Mouse (Mus musculus) thymus, postnatal 14 days (tissue): ENCODE measurements at regions not wholly inside any gene's neighbourhood (a gene's known extent, or its start where the extent isn't known, plus 50 kb on each side); places are given as distances from the start of the nearest gene placed in this dataset.

Source experiments
- DNase-seq: peaks from one replicate; pipeline ENCODE4 v3.0.0; 2021

DNA sequence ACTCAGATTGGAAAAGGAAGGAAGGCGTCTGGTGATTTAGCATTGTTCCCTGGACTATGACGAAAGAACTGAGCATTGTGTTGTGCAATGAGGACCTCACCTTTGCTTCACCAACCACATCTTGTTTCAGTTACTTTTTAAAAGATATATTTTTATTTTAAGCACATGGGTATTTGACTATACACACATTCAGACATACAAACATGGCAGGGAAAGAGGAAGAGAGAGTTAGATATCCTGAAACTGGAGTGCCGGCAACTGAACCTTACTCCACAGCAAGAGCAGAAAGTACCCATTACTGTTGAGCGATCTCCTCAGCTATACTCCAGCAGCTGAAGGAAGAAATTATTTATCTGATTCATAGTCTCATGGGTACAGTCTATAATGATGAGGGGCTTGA lies 287.7 kb downstream of the Rps29 start:
- DNase-seq: no peak

DNA sequence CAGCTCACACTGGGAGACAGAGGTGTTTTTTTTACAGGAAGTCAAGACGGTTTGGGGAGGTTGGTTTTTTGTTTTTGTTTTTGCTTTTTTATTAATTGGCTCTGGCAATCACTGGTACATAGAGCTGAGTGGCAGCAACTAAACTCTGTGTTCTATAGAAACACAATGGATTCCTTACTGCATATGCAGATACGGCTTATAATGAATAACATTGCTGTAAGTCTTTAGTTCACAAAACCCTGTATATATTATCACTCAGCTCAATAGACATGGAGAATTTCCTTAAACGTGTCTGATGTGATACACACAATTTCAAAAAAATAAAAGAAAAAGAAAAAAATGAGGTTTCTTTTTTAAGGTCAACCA lies 296.0 kb downstream of the Rps29 start:
- DNase-seq: no peak

- no peak for DNase-seq
These were observed 296.5 kb downstream of the Rps29 start for GRCm38 (mm10) chr12:68862313-68862990.

GRCm38 (mm10) chr12:68860332-68860731 lies 298.7 kb downstream of the Rps29 start:
- no peak for DNase-seq

GRCm38 (mm10) chr12:68849616-68850140 lies 309.3 kb downstream of the Rps29 start:
- no peak for DNase-seq

GRCm38 (mm10) chr12:68840815-68841214 lies 318.2 kb downstream of the Rps29 start:
- no peak for DNase-seq

DNA sequence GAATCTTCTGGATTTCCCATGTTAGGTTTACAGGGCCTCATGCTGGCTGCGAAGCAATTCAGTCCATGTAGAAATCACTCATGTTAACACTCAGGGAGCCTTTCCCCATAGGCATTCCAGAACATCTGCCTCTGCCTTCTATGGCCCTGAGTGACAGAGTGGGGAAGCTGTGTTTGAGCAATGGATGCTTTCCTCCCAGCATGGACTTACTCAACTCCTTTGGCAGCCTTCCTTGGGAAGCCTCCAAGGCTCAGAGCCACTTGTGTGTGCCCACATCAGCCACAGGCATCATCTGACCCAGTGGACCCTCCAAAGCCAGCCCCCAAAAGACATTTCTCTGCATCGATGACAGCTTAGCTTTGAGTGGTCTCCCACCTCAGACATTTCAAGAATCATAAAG lies 318.8 kb downstream of the Rps29 start:
- DNase-seq: no peak

DNA sequence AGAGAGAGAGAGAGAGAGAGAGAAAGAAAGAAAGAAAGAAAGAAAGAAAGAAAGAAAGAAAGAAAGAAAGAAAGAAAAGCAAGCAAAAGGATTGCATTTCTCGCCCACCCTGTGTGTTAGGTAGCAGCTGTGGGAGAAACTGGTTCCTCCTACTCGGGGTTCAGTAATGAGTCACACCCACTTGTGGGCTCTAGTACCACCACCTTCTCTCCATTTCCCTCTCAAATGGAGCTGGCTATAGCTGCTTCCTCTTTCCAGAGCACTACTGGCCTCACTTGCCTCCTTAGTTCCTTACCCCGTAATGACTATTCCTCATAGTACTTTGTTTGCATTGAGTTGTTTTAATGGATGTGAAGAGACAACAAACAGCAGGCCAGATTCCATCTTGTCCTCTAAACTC lies 323.0 kb downstream of the Rps29 start:
- no peak for DNase-seq

DNA sequence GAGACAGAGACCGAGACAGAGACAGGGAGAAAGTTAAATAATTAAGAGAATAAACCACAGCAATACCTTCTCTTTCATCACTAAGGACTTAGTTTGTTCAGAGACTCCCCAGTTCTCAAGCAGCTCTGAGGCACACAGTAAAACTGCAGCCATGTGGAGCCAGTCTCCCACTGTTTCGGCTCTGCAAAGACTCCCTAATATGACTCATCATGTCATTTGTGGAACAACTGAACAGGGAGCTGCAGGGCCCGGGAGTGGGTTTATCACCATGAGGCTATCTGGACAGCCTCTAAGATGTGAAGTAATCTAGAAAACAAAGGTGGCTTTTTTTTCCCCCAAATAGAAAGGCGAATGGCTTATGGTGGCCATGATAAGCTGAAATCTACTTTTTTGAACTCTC lies 325.1 kb downstream of the Rps29 start:
- DNase-seq: no peak

GRCm38 (mm10) chr12:68829404-68829803 lies 329.6 kb downstream of the Rps29 start:
- DNase-seq: no peak

GRCm38 (mm10) chr12:68827549-68828249 lies 331.3 kb downstream of the Rps29 start:
- DNase-seq: no peak

DNA sequence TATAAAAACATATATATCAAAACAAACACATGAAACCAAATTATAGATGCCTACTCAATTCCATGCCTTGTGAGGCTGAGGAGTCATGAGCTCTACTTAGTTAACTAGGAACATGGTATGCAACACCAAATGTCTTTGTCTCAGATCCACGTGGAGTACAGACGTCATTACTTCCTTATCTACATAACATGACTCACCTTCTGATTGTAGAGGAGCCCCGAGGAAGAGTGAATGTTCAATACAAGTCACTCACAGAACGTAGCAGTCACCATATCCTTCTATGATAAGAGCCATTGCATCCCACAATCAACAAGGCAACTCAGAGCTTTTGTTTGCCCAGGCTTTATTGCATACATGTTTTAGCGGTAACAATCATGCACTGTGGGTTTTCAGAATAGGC lies 364.6 kb downstream of the Rps29 start:
- DNase-seq: no peak

DNA sequence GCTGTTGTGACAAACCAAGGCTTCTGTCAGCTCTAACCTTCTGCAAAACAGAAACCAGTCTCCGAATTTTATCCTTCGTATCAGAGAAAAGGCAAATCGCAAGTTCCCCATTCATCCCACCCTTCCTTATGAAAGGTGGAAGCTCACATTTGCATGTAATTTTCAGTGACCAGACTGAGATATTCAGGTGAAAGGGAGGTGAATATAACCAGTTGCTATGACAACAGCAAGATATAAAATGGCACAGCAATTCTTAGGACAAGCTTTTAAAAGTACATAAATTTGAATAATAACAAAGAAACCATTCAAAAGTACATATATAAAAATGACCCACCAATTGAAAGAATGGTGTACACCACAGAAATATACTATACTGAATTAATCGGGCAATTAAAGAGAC lies 375.4 kb downstream of the Rps29 start:
- DNase-seq: no peak

- DNase-seq: no peak
These were observed 383.5 kb downstream of the Rps29 start for GRCm38 (mm10) chr12:68775503-68775902.

DNA sequence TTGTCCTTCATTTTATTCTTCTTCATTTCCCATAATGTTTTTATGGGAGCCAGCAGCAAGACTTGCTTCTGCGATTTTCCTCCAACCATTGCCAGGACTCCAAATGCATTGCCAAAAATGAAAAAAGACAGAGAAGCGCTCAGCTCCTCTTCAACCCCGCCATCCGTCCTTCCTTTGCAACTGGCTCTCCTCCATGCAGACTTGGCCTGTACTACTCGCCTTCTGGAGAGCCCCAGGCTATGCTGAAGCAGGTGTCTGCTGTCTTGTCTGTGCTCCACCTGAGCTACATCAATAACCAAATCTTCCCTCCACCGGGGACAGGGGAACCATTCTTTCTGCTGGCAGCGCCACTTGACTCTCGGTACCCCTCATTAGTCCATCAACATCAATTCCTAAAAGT lies 384.2 kb downstream of the Rps29 start:
- DNase-seq: no peak

- no peak for DNase-seq
These were observed 400.5 kb downstream of the Rps29 start for GRCm38 (mm10) chr12:68758263-68759020.

- no peak for DNase-seq
These were observed 430.1 kb downstream of the Rps29 start for GRCm38 (mm10) chr12:68728882-68729281.

DNA sequence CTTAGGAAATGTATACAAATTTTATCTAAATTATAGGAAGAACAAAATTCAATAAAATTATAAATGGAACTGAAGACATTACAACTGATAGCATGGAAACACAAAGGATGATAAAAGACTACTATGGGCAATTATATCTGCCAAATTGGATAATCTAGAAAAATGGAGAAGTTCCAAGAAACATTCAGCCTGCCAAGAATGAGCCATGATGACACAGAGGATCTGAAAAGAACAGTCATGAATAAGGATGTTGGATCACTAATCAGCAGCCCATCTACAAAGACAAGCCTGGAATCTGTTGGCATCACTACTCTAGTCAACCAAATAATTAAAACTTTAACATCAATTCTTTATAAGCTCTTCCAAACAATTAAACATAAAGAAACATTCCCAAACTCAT lies 440.0 kb downstream of the Rps29 start:
- DNase-seq: no peak

GRCm38 (mm10) chr12:68694275-68695267 lies 464.4 kb downstream of the Rps29 start:
- no peak for DNase-seq

GRCm38 (mm10) chr12:68688262-68688661 lies 470.7 kb downstream of the Rps29 start:
- DNase-seq: no peak

DNA sequence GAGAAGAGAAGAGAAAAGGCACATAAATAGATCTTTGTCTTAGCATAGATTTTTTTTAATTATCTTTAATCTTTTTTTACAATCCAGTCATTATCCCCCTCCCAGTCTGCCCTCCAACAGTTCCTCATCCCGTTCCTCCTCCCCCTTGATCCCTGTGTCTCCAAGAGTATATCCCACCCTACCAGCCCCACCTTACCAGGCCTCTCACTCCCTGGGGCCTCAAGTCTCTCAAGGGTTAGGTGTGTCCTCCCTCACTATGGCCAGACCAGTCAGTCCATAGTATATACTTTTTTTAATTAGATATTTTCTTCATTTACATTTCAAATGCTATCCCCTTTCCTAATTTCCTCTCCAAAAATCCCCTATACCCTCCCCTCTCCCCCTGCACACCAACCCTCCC lies 475.1 kb downstream of the Rps29 start:
- no peak for DNase-seq

- no peak for DNase-seq
These were observed 475.8 kb downstream of the Rps29 start for GRCm38 (mm10) chr12:68683176-68683575.

- no peak for DNase-seq
These were observed 478.3 kb downstream of the Rps29 start for GRCm38 (mm10) chr12:68680668-68681067.
